Mouse (Mus musculus) hindbrain, embryonic 11.5 days (tissue): Measurements from ENCODE around the gene Csnk1d. TPM values are rescaled to one million over a fixed set of nuclear protein-coding genes. Genes with fewer than 3 reads are reported as not detected.
A peak's percentile ranks its signal among the peaks of the same experiment; 100 is the strongest.

Experiments used
- ATAC-seq: fragments of 200-750 bp; cut with Nextera tagmentation; 2 replicates; pipeline ENCODE4 v1.8.0; 2017; ENCODE audit warnings: mild to moderate bottlenecking, moderate TSS enrichment, moderate library complexity; ENCODE audit not compliant: low FRiP score
- DNase-seq: peaks from one replicate; pipeline ENCODE4 v3.0.0-alpha.2; 2015; ENCODE audit warnings: low spot score
- H3K27ac ChIP-seq: fragments of 300-500 bp; sonication (generic); 2 replicates; pipeline ENCODE4 v1.5.1; 2014; ENCODE audit warnings: mild to moderate bottlenecking, low read depth, low read length
- H3K27me3 ChIP-seq: fragments of 300-500 bp; sonication (generic); 2 replicates; pipeline ENCODE4 v1.6.1; 2014; ENCODE audit warnings: mild to moderate bottlenecking, low read length, moderate library complexity, mixed read lengths; ENCODE audit not compliant: control insufficient read depth, insufficient read depth
- H3K36me3 ChIP-seq: fragments of 300-500 bp; sonication (generic); 2 replicates; pipeline ENCODE4 v1.6.1; 2014; ENCODE audit warnings: mild to moderate bottlenecking, low read length, moderate library complexity, mixed read lengths; ENCODE audit not compliant: control insufficient read depth, insufficient read depth
- H3K4me1 ChIP-seq: fragments of 300-500 bp; sonication (generic); replicated peaks from 2 replicates; pipeline ENCODE4 v1.6.1; 2014; ENCODE audit warnings: low read length, mixed read lengths; ENCODE audit not compliant: control insufficient read depth, insufficient read depth
- H3K4me2 ChIP-seq: fragments of 300-500 bp; sonication (generic); replicated peaks from 2 replicates; pipeline ENCODE4 v1.6.1; 2014; ENCODE audit warnings: mild to moderate bottlenecking, low read depth, low read length
- H3K4me3 ChIP-seq: fragments of 300-500 bp; sonication (generic); 2 replicates; pipeline ENCODE4 v1.5.1; 2014; ENCODE audit warnings: low read depth, low read length
- H3K9ac ChIP-seq: fragments of 300-500 bp; sonication (generic); 2 replicates; pipeline ENCODE4 v1.6.1; 2014; ENCODE audit warnings: low read depth, low read length
- H3K9me3 ChIP-seq: fragments of 300-500 bp; sonication (generic); 2 replicates; pipeline ENCODE4 v1.6.1; 2016; ENCODE audit warnings: low read length; ENCODE audit not compliant: control insufficient read depth
- WGBS: fragments of 180-500 bp; shearing (Covaris S2); extraction: QIAGEN DNeasy Blood & Tissue Kit; methylation state at CpG from one replicate; pipeline ENCODE4 v1.1.7; 2014; 5-methylcytosine and 5-hydroxymethylcytosine counted together
- polyA plus RNA-seq: library from polyadenylated mRNA; unstranded; fragments of >200 nt; fragmentation: Nextera tagmentation; extraction: Ambion mirVana; gene quantifications from 2 replicates; pipeline ENCODE4 v1.2.1, GENCODE M21; 2014

Csnk1d gene
- polyA plus RNA-seq, 1 experiment from 2014 or later, result 58.4 TPM

DNA sequence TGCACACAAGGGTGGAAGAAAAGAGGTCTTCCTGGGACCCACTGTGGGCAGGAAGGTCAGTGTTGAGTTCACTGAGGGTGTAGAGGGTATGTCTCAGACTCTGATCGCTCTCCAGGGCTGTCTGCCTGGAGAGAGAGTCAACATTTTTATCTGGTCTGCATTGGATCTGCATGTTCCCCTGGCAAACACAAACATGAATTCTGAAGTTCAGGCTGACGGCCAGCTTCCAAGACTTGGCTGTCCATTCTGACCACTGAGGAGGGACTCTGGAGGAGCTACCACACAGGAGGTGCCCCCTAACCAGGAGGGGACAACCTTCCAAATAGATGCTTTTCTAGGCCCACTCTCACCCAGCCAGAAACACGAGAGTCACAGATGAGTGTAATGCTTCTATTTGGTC lies 661 bp upstream of the Csnk1d start:
- Histone ChIP-seq H3K27me3 (no peaks in the 10 kb centered on the region), H3K9ac (peak overlapping the region; percentile 64), H3K4me2 (peak overlapping the region; percentile 39), H3K4me1 (peaks cover 4% of the 10 kb centered on the region), H3K27ac (no peak overlapping the region), H3K36me3 (no peaks in the 10 kb centered on the region), H3K9me3 (no peaks in the 10 kb centered on the region), H3K4me3 (peak overlapping the region; percentile 96)
- WGBS, result 77% methylated on average over 3 of the region's 3 CpGs
- DNase-seq, result no peak
- peak; percentile 30; the same call in 1 of the 2 replicates for ATAC-seq

GRCm38 (mm10) chr11:120990126-120990781 lies 876 bp downstream of the Csnk1d start:
- Histone ChIP-seq H3K9ac (peak overlapping the region; percentile 99), H3K4me2 (peak overlapping the region; percentile 87), H3K36me3 (no peaks in the 10 kb centered on the region), H3K27me3 (no peaks in the 10 kb centered on the region), H3K9me3 (no peaks in the 10 kb centered on the region), H3K27ac (peak overlapping the region; percentile 98), H3K4me1 (peaks cover 4% of the 10 kb centered on the region), H3K4me3 (peak overlapping the region; percentile 96)
- 2% methylated on average over 22 of the region's 35 CpGs for WGBS
- peak; percentile 63 for DNase-seq
- peak; percentile 56 for ATAC-seq

DNA sequence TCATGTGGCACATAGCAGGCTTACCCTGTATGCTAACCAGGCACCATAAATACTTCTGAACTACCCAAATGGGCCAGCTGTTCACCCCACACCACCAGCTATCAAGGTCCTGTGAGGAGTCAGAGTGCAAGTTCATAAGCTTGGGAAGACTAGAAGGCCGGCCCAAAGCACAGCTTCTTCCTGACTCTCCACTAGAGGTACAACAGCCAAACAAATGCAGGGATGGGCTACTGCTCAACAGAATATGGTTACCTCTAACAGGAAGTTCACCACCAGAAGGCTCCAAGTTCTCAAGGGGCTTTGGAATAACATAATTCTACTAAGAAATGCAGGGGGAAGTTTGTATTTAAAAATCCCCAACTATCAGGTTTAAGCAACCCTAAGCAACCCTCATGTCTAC lies 1.6 kb downstream of the Csnk1d start:
- peaks cover 4% of the 10 kb centered on the region for H3K4me1 ChIP-seq
- no peaks in the 10 kb centered on the region for H3K36me3 ChIP-seq
- WGBS, result 43% methylated on average over 1 of the region's 1 CpGs
- peak overlapping the region; percentile 99 for H3K9ac ChIP-seq
- H3K4me3 ChIP-seq, result peak overlapping the region; percentile 96
- peak; percentile 31 for DNase-seq
- no peaks in the 10 kb centered on the region for H3K27me3 ChIP-seq
- ATAC-seq, result no peak
- H3K4me2 ChIP-seq, result peak overlapping the region; percentile 87
- H3K27ac ChIP-seq, result no peak overlapping the region
- H3K9me3 ChIP-seq, result no peaks in the 10 kb centered on the region

DNA sequence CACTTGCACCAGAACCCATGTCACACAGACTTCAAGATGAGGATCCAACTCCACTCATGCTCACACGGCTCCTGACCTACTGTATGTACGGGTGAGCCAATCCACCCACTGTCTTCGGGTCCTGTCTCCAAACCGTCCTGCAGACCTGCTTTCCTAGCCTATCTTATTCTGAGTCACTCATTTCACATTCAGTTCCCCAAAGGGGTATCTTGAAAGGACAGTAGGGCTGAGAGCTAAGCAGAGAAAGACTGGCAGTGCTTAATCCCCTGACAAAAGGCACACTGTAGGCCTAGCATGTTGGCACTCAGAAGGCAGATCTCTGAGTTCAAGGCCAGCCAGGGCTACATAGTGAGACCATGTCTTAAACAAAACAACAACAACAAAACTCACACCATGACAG lies 2.7 kb downstream of the Csnk1d start:
- DNase-seq, result no peak
- Histone ChIP-seq H3K4me3 (no peak overlapping the region), H3K9ac (no peak overlapping the region), H3K27ac (no peak overlapping the region), H3K9me3 (no peaks in the 10 kb centered on the region), H3K4me1 (peaks cover 4% of the 10 kb centered on the region), H3K4me2 (no peak overlapping the region; the same call in 1 of the 2 replicates), H3K36me3 (no peaks in the 10 kb centered on the region), H3K27me3 (no peaks in the 10 kb centered on the region)
- WGBS, result 93% methylated on average over 4 of the region's 4 CpGs
- ATAC-seq, result no peak

DNA sequence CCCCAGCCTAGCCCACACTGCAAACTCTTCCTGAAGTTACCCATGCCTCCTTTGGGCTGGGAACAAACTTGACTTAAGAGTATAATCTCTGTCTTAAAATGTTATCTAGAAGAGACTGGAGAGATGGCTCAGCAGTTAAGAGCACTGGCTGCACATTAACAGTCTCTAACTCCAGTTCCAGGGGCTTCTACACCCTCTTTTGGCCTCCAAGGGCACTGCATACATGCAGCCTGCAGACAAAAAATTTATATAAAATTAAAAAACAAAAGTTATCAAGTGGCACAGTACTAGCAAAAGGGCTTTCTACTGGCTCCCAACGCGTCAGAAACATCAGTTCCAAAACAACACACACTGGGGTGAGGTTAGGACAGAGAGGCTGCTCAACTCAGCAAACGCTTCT lies 3.5 kb downstream of the Csnk1d start:
- H3K27me3 ChIP-seq, result no peaks in the 10 kb centered on the region
- no peak for ATAC-seq
- peaks cover 2% of the 10 kb centered on the region; the same call in 1 of the 2 replicates for H3K36me3 ChIP-seq
- no peaks in the 10 kb centered on the region for H3K9me3 ChIP-seq
- H3K4me2 ChIP-seq, result no peak overlapping the region
- WGBS, result 86% methylated on average over 3 of the region's 3 CpGs
- H3K4me3 ChIP-seq, result no peak overlapping the region
- peaks cover 4% of the 10 kb centered on the region for H3K4me1 ChIP-seq
- no peak for DNase-seq
- H3K9ac ChIP-seq, result no peak overlapping the region
- no peak overlapping the region for H3K27ac ChIP-seq

DNA sequence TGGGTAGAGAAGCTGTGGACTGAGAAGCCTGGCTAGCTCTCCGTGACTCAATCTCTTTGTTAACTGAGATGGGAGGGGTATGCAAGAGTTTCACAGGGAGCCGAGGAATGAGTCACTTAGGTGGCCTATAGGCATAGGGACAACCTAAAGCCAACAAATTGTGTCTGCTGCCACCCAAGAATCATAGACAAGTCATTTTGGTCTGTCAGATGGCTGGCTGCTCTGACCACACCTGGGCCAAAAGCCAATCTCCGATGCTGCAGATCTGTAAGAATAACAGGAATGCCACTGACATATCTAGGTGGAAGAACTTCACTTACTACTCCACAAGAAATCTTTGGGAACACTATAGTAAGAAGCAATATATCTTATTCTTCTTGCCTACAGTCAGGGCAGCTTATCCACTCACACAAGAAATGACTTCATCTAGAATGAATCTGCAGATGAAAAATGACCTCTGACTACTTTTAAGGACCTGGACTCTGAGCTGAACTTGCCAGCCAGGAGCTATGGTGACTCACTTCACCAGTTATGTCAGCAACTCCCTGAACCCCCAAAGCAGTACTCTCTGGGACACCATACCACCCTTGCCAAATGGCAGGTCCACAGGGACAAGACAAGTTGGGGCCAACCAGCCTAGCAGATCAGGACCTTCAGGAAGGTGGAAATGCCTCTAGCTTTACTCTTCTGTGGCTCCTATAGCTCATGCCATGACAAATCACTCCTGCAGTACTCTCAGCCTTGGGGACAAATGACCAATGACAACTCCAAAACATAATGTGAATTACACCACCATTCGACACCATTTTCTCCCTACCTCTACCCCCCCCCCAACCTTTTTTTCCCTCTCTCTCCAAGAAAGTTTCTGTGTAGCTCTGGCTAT lies 6.4 kb downstream of the Csnk1d start:
- DNase-seq (no peak), ATAC-seq (no peak)
- Histone ChIP-seq H3K9ac (no peak overlapping the region), H3K4me2 (no peak overlapping the region), H3K27ac (no peak overlapping the region), H3K36me3 (peaks cover 6% of the 10 kb centered on the region; the same call in 1 of the 2 replicates), H3K9me3 (no peaks in the 10 kb centered on the region), H3K4me1 (peaks cover 4% of the 10 kb centered on the region), H3K4me3 (no peak overlapping the region), H3K27me3 (no peaks in the 10 kb centered on the region)
- WGBS, result 85% methylated on average over 4 of the region's 4 CpGs

DNA sequence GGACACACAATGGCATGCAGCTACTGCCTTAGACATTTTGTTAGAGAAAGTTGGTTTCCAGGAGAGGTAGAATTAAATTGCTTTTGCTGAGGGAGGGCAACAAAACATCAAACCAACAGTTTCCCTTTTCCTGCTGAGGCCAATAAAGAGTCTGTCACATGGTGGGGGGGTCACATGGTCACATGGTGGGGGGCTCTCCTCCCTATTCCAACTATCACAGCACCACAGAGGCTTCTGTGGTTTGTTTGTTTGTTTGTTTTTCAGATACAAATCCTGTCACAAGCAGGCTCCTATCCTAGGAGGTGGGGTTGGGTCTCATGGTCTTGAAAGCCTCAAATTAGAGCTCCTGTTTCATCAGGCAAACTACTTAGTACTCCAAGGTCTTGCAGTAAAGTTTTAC lies 8.7 kb downstream of the Csnk1d start:
- no peak for DNase-seq
- no peaks in the 10 kb centered on the region for H3K27me3 ChIP-seq
- no peak overlapping the region for H3K4me3 ChIP-seq
- ATAC-seq, result no peak
- peaks cover 6% of the 10 kb centered on the region; the same call in 1 of the 2 replicates for H3K36me3 ChIP-seq
- H3K9ac ChIP-seq, result no peak overlapping the region
- no peak overlapping the region for H3K27ac ChIP-seq
- no peak overlapping the region for H3K4me2 ChIP-seq
- H3K9me3 ChIP-seq, result no peaks in the 10 kb centered on the region
- no peaks in the 10 kb centered on the region for H3K4me1 ChIP-seq

GRCm38 (mm10) chr11:120981661-120982060 lies 9.5 kb downstream of the Csnk1d start:
- H3K9ac ChIP-seq, result no peak overlapping the region
- no peak overlapping the region for H3K4me2 ChIP-seq
- no peak overlapping the region for H3K4me3 ChIP-seq
- DNase-seq, result no peak
- H3K9me3 ChIP-seq, result no peaks in the 10 kb centered on the region
- H3K36me3 ChIP-seq, result peaks cover 6% of the 10 kb centered on the region; the same call in 1 of the 2 replicates
- H3K27me3 ChIP-seq, result no peaks in the 10 kb centered on the region
- no peak for ATAC-seq
- 87% methylated on average over 4 of the region's 4 CpGs for WGBS
- H3K27ac ChIP-seq, result no peak overlapping the region
- H3K4me1 ChIP-seq, result no peaks in the 10 kb centered on the region
